Mouse (Mus musculus) kidney, adult 2 months (tissue): Measurements from ENCODE around the gene Mrgpra2a.
"Not testable (repeated sequence)": the region's sequence is repeated elsewhere in the genome, so short reads cannot be mapped to it uniquely, and the experiment has no call there.

Source experiments
- CTCF ChIP-seq: fragments of 200-500 bp; conservative IDR thresholded peaks from 2 replicates; pipeline ENCODE4 v1.5.1; 2011; ENCODE audit warnings: low read depth, mild to moderate bottlenecking, control low read depth, low read length, moderate library complexity, mixed read lengths; ENCODE audit not compliant: insufficient read depth, insufficient read length
- POLR2A ChIP-seq: fragments of 200-500 bp; IDR thresholded peaks from one replicate; pipeline ENCODE4 v1.6.1; 2011; ENCODE audit warnings: low read depth, low read length, control low read depth

DNA sequence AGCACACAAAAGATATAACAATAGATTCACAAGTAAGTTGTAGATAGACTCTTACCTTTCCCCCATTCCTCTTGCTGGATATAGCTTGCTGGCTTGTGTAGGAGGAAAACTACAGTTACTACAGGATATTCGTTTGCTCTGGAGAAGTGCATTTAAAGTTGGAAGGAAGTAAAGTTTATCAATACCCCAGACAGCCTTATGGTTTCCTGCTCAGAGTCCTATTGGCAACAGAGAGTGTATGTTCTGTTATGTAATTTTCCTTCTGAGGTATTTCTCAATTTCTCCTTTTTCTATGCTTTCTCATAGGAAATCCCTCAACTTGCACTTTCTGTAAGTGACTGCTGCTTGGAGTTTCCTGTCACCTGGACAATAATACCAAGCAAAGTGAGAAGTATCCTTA, at the start of gene Mrgpra2a:
- TF ChIP-seq POLR2A, CTCF: not testable (repeated sequence)
